Mouse (Mus musculus): ENCODE results near the gene Gapdhs. TPM values are rescaled to one million over a fixed set of nuclear protein-coding genes. Genes with fewer than 3 reads are reported as not detected.

The Gapdhs gene
- polyA plus RNA-seq, 1 experiment, result not detected

DNA sequence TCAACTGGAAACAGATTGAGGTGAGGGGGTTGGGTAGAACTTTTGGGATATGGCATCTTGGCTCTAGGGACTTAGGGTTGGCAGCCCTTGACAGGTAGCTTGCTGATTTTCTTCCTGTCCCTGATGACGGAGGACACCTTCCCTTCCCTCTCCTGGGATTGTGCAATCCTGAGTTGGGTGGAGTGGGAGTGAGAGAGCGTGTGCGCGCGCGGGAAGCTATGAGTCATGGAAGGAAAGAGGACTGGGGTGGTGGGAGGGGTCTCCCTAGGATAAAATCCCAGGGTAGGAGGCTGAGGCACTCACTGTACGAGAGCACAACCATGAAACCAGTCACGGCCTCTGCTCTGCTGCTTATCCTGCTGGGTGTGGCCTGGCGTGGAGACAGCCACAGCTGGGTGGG is 32.6 kb upstream of the Gapdhs start:
- Histone ChIP-seq H3K4me3 (ENCODE audit: insufficient read depth, low read length) (no peak overlapping the region), H3K27ac (ENCODE audit: insufficient read depth, low read depth, low read length) (no peak overlapping the region), H3K4me1 (ENCODE audit: control insufficient read depth, insufficient read depth, low read length) (no peaks in the 10 kb centered on the region; the same call in 1 of the 2 replicates)
- TF ChIP-seq CTCF (IDR thresholded peaks at IDR 0.05; ENCODE audit: low read depth, low read length) (no peak), POLR2A (IDR thresholded peaks at IDR 0.05; ENCODE audit: borderline replicate concordance, low read depth, low read length) (no peak)

DNA sequence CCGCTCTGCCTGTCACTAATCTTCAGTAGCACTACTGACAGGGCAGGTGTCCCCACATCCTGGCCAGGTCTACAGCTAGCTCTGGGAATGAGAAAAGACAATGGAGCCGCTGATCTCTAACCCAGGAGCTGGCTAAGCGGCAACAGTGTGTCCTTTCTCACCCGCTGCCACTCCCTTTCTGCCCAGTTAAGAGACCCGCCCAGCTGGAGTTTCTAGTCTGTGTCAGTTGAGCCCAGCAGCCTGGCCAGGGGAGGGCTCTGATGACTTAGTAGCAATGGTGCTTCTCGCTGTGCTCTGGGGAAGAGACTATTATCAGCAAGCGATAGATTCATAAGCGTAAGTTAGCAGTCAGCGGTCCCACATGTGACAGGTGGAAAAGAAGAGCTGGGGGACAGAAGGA is 25.8 kb upstream of the Gapdhs start:
- no peak overlapping the region for H3K4me3 ChIP-seq (ENCODE audit: insufficient read depth, low read length)
- TF ChIP-seq CTCF (IDR thresholded peaks at IDR 0.05; ENCODE audit: low read depth, low read length), result no peak
- TF ChIP-seq POLR2A (IDR thresholded peaks at IDR 0.05; ENCODE audit: borderline replicate concordance, low read depth, low read length), result no peak

DNA sequence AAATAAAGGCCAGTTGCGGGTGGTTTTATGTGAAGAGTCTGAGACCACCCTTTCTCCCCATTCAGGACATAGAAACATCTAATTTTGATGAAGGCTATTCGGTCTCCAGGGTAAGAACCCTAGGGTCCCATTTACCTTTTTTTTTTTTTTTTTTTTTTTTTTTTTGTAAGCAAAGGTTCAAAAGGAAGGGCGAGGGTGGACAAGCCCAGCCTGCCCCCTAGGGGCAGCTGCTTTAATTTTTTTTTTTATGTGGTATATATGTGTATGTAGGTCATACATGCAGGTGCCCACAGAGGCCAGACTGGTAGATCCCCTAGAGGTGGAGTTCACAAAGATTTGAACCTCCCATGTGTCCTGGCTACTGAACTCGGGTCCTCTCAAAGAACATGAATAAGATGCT is 22.9 kb upstream of the Gapdhs start:
- no peak overlapping the region for H3K4me3 ChIP-seq (ENCODE audit: insufficient read depth, low read length)
- TF ChIP-seq POLR2A (IDR thresholded peaks at IDR 0.05; ENCODE audit: borderline replicate concordance, low read depth, low read length) (no peak), CTCF (IDR thresholded peaks at IDR 0.05; ENCODE audit: low read depth, low read length) (0 out of 2 replicates have a peak, but pooled peaks have one; percentile 19)
- no peak overlapping the region for H3K27ac ChIP-seq (ENCODE audit: insufficient read depth, low read depth, low read length)
- peaks cover 5% of the 10 kb centered on the region for H3K4me1 ChIP-seq (ENCODE audit: control insufficient read depth, insufficient read depth, low read length)

More for the DNA sequence above, 25.8 kb upstream of the Gapdhs start:
- no peak overlapping the region for H3K27ac ChIP-seq (ENCODE audit: insufficient read depth, low read depth, low read length)
- no peaks in the 10 kb centered on the region for H3K4me1 ChIP-seq (ENCODE audit: control insufficient read depth, insufficient read depth, low read length)

DNA sequence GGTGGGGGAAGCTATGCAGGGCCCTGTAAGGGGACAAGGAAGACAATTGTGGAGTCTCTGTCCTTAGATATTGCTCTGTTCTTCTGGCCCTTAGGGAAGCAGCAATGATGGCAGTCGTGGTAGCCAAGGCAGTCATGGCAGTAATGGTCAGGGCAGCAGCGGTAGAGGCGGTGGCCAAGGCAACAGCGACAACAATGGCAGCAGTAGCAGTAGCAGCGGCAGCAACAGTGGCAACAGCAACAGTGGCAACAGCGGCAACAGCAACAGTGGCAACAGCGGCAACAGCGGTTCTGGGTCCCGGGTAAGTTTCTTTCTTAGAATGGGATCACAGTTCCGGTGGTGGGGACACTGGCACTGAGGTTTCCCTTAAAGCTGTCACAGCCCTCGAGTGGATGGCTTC is 21.7 kb upstream of the Gapdhs start:
- Histone ChIP-seq H3K4me3 (ENCODE audit: insufficient read depth, low read length) (no peak overlapping the region), H3K4me1 (ENCODE audit: control insufficient read depth, insufficient read depth, low read length) (peaks cover 15% of the 10 kb centered on the region), H3K27ac (ENCODE audit: insufficient read depth, low read depth, low read length) (no peak overlapping the region)
- no peak for TF ChIP-seq CTCF (IDR thresholded peaks at IDR 0.05; ENCODE audit: low read depth, low read length)
- TF ChIP-seq POLR2A (IDR thresholded peaks at IDR 0.05; ENCODE audit: borderline replicate concordance, low read depth, low read length), result no peak

DNA sequence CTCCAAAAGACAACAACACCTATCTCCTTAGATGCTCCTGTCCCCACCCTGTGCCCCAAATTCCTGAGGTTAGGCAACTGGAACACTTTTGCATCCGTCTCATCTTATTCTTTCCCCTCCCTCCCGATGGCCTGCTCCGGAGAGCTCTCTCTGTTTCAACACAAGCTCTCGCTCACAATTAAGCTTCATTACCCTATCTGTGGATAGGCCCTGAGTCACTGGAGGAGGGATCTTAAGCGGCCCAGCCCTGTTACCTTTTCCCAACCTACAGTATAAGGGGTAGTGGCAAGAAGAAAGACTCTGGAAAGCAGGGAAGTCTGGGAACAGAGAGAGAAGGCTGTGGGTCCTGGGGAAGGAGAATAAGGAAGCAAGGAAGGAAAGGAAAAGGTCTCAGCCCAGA is 20.0 kb upstream of the Gapdhs start, which contains the start of gene Dmkn:
Gene Dmkn (plus strand): TSS at position 301 of the 400 bp plus-strand sequence.
- Histone ChIP-seq H3K4me1 (ENCODE audit: control insufficient read depth, insufficient read depth, low read length) (peaks cover 20% of the 10 kb centered on the region), H3K27ac (ENCODE audit: insufficient read depth, low read depth, low read length) (no peak within 1 kb of the TSS), H3K4me3 (ENCODE audit: insufficient read depth, low read length) (no peak within 1 kb of the TSS)
- no peak for TF ChIP-seq POLR2A (IDR thresholded peaks at IDR 0.05; ENCODE audit: borderline replicate concordance, low read depth, low read length)
- TF ChIP-seq CTCF (IDR thresholded peaks at IDR 0.05; ENCODE audit: low read depth, low read length), result no peak

DNA sequence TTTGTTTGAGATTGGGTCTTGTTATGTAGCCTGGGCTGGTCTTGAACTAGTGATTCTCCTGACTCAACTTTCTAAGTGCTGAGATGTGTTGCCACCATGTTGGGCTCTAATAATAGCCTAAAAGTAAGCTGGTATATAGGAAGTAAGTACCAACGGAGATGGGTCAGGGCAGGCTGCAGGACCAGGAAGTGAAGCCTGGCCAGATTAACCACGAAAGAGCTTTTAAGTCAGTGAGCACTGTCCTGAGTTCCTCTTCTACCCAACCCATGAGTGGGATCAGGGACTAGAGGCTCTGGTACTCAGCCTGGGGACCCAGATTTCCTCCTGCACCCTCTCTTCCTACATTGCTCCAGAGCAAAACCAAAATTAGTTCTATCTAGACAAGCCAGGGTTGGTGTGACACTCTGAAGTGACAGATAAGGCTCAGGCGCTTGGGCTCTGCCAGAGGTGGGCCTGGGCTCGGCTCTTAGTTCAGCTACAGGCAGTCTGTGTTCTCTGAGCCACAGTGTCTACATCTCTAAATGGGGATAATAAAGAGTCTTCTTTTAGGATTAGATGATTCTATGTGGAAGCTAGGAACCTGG is 18.4 kb upstream of the Gapdhs start:
- Histone ChIP-seq H3K4me1 (ENCODE audit: control insufficient read depth, insufficient read depth, low read length) (peaks cover 20% of the 10 kb centered on the region), H3K27ac (ENCODE audit: insufficient read depth, low read depth, low read length) (peak overlapping the region; percentile 59), H3K4me3 (ENCODE audit: insufficient read depth, low read length) (no peak overlapping the region)
- TF ChIP-seq POLR2A (IDR thresholded peaks at IDR 0.05; ENCODE audit: borderline replicate concordance, low read depth, low read length) (no peak), CTCF (IDR thresholded peaks at IDR 0.05; ENCODE audit: low read depth, low read length) (no peak)

DNA sequence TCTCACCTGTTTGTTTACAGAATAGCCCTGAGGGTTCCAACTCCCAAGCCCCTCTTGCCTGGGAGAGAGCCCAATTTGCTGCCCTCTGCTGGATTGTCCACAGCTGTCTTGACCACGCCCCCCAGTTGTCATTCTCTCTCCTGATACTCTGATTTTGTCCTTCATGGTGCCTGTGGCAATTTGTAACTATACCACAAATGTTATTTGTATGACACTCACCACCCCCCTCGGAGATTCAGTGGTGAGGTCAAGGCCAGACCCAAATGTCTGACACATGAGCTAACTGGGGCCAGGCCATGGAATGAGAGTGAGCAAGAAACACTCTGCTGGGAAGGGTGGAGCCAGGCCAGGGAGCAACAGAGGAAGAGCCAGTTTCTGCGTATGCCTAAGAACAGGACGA is 15.4 kb upstream of the Gapdhs start:
- Histone ChIP-seq H3K4me3 (ENCODE audit: insufficient read depth, low read length) (no peak overlapping the region), H3K4me1 (ENCODE audit: control insufficient read depth, insufficient read depth, low read length) (peaks cover 20% of the 10 kb centered on the region), H3K27ac (ENCODE audit: insufficient read depth, low read depth, low read length) (no peak overlapping the region)
- TF ChIP-seq CTCF (IDR thresholded peaks at IDR 0.05; ENCODE audit: low read depth, low read length) (no peak; the same call in 1 of the 2 replicates), POLR2A (IDR thresholded peaks at IDR 0.05; ENCODE audit: borderline replicate concordance, low read depth, low read length) (no peak)

DNA sequence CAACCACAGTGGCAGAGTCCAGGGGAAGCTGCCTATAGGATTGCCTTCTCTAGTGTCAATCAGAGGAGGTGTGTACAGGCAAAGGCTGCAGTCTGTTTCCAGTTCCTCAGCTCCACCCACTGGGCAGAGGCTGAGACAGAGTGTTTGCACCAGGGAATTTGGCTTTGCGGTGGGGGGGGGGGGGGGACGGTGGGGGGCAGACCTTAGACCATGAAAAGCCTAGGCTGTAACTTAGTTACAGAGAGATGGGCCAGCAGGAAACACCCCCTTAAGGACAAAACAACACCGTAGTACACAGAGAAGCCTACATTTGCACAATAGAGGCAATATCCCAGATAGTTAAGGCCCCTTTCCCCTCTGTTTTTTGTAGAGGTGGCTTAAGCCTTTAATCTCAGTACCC is 13.5 kb upstream of the Gapdhs start:
- H3K4me1 ChIP-seq (ENCODE audit: control insufficient read depth, insufficient read depth, low read length), result peaks cover 19% of the 10 kb centered on the region
- H3K27ac ChIP-seq (ENCODE audit: insufficient read depth, low read depth, low read length), result no peak overlapping the region
- TF ChIP-seq POLR2A (IDR thresholded peaks at IDR 0.05; ENCODE audit: borderline replicate concordance, low read depth, low read length) (no peak), CTCF (IDR thresholded peaks at IDR 0.05; ENCODE audit: low read depth, low read length) (no peak)
- no peak overlapping the region for H3K4me3 ChIP-seq (ENCODE audit: insufficient read depth, low read length)

DNA sequence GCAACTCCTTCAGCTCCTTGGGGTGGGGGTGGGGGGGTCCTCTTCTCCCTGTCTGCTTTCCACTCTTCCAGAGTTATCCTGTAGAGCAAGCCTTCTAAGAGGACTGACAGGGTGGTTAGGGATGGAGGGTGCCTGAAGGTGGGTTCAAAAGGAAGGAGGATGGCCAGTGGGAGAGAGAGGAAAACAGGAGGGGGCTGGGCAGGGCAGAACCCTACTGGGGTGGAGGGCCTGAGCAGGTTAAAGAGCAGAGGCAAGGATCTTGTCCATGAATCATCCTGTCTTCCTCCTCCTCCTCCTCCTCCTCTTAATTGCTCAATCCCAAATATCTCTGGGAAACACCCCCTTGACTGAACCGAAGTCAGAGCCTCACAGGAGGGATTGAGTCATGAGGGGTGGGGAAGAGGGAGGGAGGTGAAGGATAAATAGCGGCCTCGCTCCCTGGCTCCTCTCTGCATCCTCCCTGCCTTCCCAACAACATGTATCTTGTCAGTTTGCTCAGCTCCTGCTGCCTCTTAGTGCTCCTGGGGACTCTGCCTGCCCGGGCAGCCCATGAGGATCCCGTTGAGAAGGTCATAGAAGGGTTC is 7.7 kb upstream of the Gapdhs start, which contains the start of gene Sbsn:
Gene Sbsn (plus strand): TSS at position 386 of the 584 bp plus-strand sequence.
- no peak within 1 kb of the TSS for H3K27ac ChIP-seq (ENCODE audit: insufficient read depth, low read depth, low read length)
- peaks cover 19% of the 10 kb centered on the region for H3K4me1 ChIP-seq (ENCODE audit: control insufficient read depth, insufficient read depth, low read length)
- H3K4me3 ChIP-seq (ENCODE audit: insufficient read depth, low read length), result no peak within 1 kb of the TSS
- TF ChIP-seq POLR2A (IDR thresholded peaks at IDR 0.05; ENCODE audit: borderline replicate concordance, low read depth, low read length) (no peak), CTCF (IDR thresholded peaks at IDR 0.05; ENCODE audit: low read depth, low read length) (no peak; the same call in 1 of the 2 replicates)

DNA sequence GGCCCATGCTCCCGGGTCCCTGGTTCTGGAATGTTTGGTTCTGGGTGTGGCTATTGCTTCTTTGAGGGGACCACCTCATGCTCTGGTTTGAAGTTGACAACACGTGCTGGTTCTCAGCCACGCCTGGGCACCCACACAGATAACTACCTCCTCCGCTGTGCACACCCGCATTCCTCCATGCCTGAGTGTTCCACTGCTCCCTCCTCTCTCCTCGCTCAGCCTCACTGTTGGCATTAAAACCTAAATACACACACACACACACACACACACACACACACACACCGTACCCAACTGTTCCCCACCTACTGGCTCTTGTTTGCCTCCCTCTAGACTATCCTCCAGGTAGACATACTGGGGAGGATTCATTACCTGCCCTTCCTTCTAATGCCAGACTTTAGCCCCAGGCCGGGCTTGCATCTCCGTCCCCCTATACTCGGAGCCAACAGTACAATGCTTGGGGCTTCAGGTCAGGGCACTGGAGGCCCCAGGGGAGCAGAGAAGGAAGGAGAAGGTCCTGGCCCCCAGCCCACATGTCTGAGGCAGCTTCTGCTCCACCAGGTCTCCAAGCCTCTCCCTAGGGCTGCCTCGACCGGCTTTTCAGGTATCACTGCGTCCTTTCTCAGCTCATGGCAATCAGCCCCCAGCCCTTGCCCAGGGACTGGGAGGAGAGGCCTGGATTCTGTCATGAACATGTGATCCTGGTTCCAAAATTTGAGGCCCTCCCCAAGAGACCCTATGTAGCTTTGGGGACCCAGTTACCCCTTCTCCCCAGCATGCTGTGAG is 6.5 kb upstream of the Gapdhs start:
- TF ChIP-seq CTCF (IDR thresholded peaks at IDR 0.05; ENCODE audit: low read depth, low read length) (no peak), POLR2A (IDR thresholded peaks at IDR 0.05; ENCODE audit: borderline replicate concordance, low read depth, low read length) (no peak)
- no peak overlapping the region for H3K4me3 ChIP-seq (ENCODE audit: insufficient read depth, low read length)
- no peak overlapping the region for H3K27ac ChIP-seq (ENCODE audit: insufficient read depth, low read depth, low read length)
- H3K4me1 ChIP-seq (ENCODE audit: control insufficient read depth, insufficient read depth, low read length), result peaks cover 19% of the 10 kb centered on the region
